Comparison of ENCODE assay signal across 14 mouse cellular contexts in the genomic region with DNA sequence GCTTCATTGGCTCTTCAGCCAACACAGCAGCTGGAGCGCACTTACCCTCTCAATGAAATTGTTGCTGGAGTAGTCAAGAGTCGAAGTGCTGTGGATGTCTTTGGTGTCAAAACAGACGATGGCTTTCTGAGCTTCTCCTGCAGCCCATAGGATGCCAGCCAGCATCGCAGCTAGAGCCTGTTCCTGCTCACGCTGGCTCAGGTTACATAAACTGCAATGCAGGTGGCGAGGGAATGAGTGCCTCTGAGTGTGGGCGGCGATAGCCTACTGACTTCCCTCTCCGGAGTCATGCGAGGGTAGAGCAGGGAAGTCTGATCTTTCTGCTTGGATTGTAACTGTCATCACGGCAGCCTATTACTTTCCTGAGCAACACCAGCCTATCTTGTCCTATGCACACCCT. TPM values are rescaled to one million over a fixed set of nuclear protein-coding genes. Genes with fewer than 3 reads are reported as not detected.
DNase-seq lines count a peak whose midpoint lies in the region; ATAC-seq and TF ChIP-seq lines count a peak whose summit lies in the region.
"Had no signal": no experiment of that assay in that cellular context is flagged by ENCODE, and none has a peak within 500 bp of the region (broad histone marks: within the 10 kb centered on the region; RNA-seq: fewer than 3 reads in every experiment).

No protein-coding gene starts in this region.

- no peak for DNase-seq in kidney, adult 2 months
- peak; percentile 38 to 52 for DNase-seq in right cerebral cortex, adult 2 months (ENCODE audit: low spot score in 2 of 2)
- DNase-seq in right cerebral cortex, postnatal 4 days = no peak
- peak; percentile 73 to 74 for DNase-seq in cerebellum, postnatal 36 days
- DNase-seq in thymus, postnatal 4 days = no peak
- DNase-seq: adrenal gland, postnatal 14 days; liver, embryonic 13.5 days; thymus, postnatal 36 days had no signal

- no peaks in the 10 kb centered on the region for H3K4me1 ChIP-seq in kidney, embryonic 15.5 days
- H3K4me1 ChIP-seq in kidney, adult 2 months (ENCODE audit: control insufficient read depth, insufficient read depth, low read length) = no peaks in the 10 kb centered on the region
- H3K4me1 ChIP-seq: liver, embryonic 13.5 days had no signal

- ATAC-seq in kidney, embryonic 15.5 days (replicated peaks; ENCODE audit: low FRiP score) = 0 out of 2 replicates have a peak, but pooled peaks have one; percentile 46
- ATAC-seq in granulocyte monocyte progenitor cell, adult 5-6 weeks (replicated peaks; ENCODE audit: poor library complexity, severe bottlenecking) = no peak
- ATAC-seq: forebrain, embryonic 14.5 days; hindbrain, embryonic 16.5 days had no signal

- H3K36me3 ChIP-seq in kidney, embryonic 15.5 days = no peaks in the 10 kb centered on the region
- H3K36me3 ChIP-seq in kidney, adult 2 months (ENCODE audit: control insufficient read depth, insufficient read depth, low read length) = no peaks in the 10 kb centered on the region
- H3K36me3 ChIP-seq: liver, embryonic 13.5 days had no signal

- no peak for TF ChIP-seq CTCF in kidney, adult 2 months (conservative IDR thresholded peaks at IDR 0.05; ENCODE audit: insufficient read depth, insufficient read length, low read depth, low read length)

- H3K27ac ChIP-seq in kidney, embryonic 15.5 days = no peak overlapping the region
- H3K27ac ChIP-seq in kidney, adult 2 months (ENCODE audit: insufficient read depth, low read depth, low read length) = no peak overlapping the region
- H3K27ac ChIP-seq: liver, embryonic 13.5 days had no signal

- 0 out of 2 replicates have a peak overlapping the region, but pooled peaks have one; percentile 2 for H3K4me2 ChIP-seq in kidney, embryonic 15.5 days
- H3K4me2 ChIP-seq: heart, embryonic 11.5 days; liver, embryonic 13.5 days had no signal

- no peak overlapping the region for H3K9ac ChIP-seq in kidney, embryonic 15.5 days
- H3K9ac ChIP-seq: liver, embryonic 13.5 days had no signal

- H3K27me3 ChIP-seq in kidney, embryonic 15.5 days = no peaks in the 10 kb centered on the region; the same call in 1 of the 2 replicates
- no peaks in the 10 kb centered on the region for H3K27me3 ChIP-seq in kidney, adult 2 months (replicated peaks; ENCODE audit: control insufficient read depth, insufficient read depth, low read length)
- H3K27me3 ChIP-seq: liver, embryonic 13.5 days had no signal

- no peak for TF ChIP-seq POLR2A in kidney, adult 2 months (IDR thresholded peaks at IDR 0.05; ENCODE audit: low read depth, low read length)

- H3K4me3 ChIP-seq in kidney, embryonic 15.5 days (replicated peaks) = no peak overlapping the region
- no peak overlapping the region for H3K4me3 ChIP-seq in kidney, adult 2 months (ENCODE audit: insufficient read depth, low read depth, low read length)
- H3K4me3 ChIP-seq: liver, embryonic 13.5 days had no signal

- H3K9me3 ChIP-seq in kidney, embryonic 15.5 days (replicated peaks) = no peaks in the 10 kb centered on the region
- H3K9me3 ChIP-seq: liver, embryonic 13.5 days had no signal

- WGBS in kidney, embryonic 15.5 days = 27% methylated on average over 11 of the region's 11 CpGs
- WGBS in kidney, adult 2 months = 27% methylated on average over 11 of the region's 11 CpGs

RNA-seq across cellular contexts. Expression of gene Mindy4b-ps, which starts 11.8 kb away (rescaled TPM):
- not detected in 2 replicates for polyA plus RNA-seq in kidney, embryonic 15.5 days (2015; fragmentation: Nextera tagmentation; extraction: Ambion mirVana)
- not detected in 2 replicates for polyA plus RNA-seq in kidney, adult 2 months (2012; rRNA removed)
- not detected in 2 replicates for total RNA-seq in granulocyte monocyte progenitor cell, adult 5-6 weeks (2014; fragmentation: Nextera tagmentation)
- total RNA-seq in granulocyte monocyte progenitor cell, adult 5-6 weeks (2017) = not detected in 2 replicates
- total RNA-seq: adrenal gland, postnatal 14 days; megakaryocyte progenitor cell, adult 5-6 weeks had no signal
- polyA plus RNA-seq: heart, embryonic 11.5 days; liver, embryonic 13.5 days had no signal

Comparison
In these comparisons a context has a peak if more than half of its experiments do, and no peak if none do; other contexts are left out.
1. DNase-seq: peak in right cerebral cortex, adult 2 months (2 of 2) and cerebellum, postnatal 36 days (2 of 2); none in kidney, adult 2 months (single experiment), right cerebral cortex, postnatal 4 days (single experiment) and thymus, postnatal 4 days (single experiment).